10 mouse cellular contexts compared by ENCODE assay signal in the genomic region with DNA sequence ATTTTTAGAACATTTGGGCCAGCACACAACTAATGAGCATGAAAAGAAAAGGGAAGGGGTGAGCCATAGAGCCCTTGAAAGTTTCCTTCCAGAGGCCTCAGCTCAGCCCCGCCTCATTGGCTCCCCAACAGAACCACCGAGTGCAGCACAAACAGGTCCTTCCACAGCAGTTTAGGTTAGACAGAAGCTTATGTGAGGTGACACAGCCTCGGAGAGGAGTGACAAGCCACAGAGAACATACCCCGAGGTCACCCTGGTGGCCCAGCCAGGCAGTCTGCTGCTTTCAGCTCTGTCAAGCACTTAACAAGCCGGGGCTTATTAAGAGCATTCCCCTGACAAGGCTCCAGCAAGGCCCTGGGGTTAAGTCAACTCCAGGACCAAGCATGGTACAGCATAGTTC. TPM values are rescaled to one million over a fixed set of nuclear protein-coding genes. Genes with fewer than 3 reads are reported as not detected.
DNase-seq lines count a peak whose midpoint lies in the region; ATAC-seq and TF ChIP-seq lines count a peak whose summit lies in the region.
"Had no signal": no experiment of that assay in that cellular context is flagged by ENCODE, and none has a peak within 500 bp of the region (broad histone marks: within the 10 kb centered on the region; RNA-seq: fewer than 3 reads in every experiment).

No protein-coding gene starts in this region.

- DNase-seq in cerebellum, adult 2 months: peak in 1 of 2 experiments; percentile 47
- no peak for DNase-seq in cerebellum, postnatal 4 days (ENCODE audit: low spot score in 2 of 2)
- peak; percentile 22 for DNase-seq in lung, postnatal 14 days
- DNase-seq in lung, postnatal 0 days (ENCODE audit: low spot score): no peak
- DNase-seq in kidney, postnatal 10 days: peak; percentile 42
- peak; percentile 70 for DNase-seq in retina, postnatal 1 day
- DNase-seq in left cerebral cortex, postnatal 4 days: no peak
- no peak for DNase-seq in adrenal gland, postnatal 4 days (ENCODE audit: low spot score in 2 of 2)
- DNase-seq: adrenal gland, postnatal 36 days; midbrain, embryonic 14.5 days had no signal

- peaks cover 36% of the 10 kb centered on the region for H3K4me1 ChIP-seq in cerebellum, adult 2 months (ENCODE audit: control insufficient read depth, insufficient read depth, low read length)
- peaks cover 4% of the 10 kb centered on the region; the same call in 1 of the 2 replicates for H3K4me1 ChIP-seq in lung, postnatal 0 days (ENCODE audit: insufficient read depth, low read depth, low read length)

- no peak overlapping the region for H3K9ac ChIP-seq in lung, postnatal 0 days (replicated peaks; ENCODE audit: low read depth)

- WGBS in cerebellum, adult 2 months: 36% methylated on average over 5 of the region's 5 CpGs
- WGBS in lung, postnatal 0 days: 37% methylated on average over 5 of the region's 5 CpGs

- no peak for ATAC-seq in lung, postnatal 0 days

- H3K36me3 ChIP-seq in lung, postnatal 0 days (ENCODE audit: insufficient read depth, low read length): no peaks in the 10 kb centered on the region

- H3K4me3 ChIP-seq in cerebellum, adult 2 months (replicated peaks; ENCODE audit: insufficient read depth, low read depth, low read length): no peak overlapping the region
- no peak overlapping the region for H3K4me3 ChIP-seq in lung, postnatal 0 days (ENCODE audit: low read depth, low read length)

- no peak for TF ChIP-seq POLR2A in cerebellum, adult 2 months (IDR thresholded peaks at IDR 0.05; ENCODE audit: borderline replicate concordance, insufficient read depth, low read length)

- no peaks in the 10 kb centered on the region for H3K27me3 ChIP-seq in cerebellum, adult 2 months (ENCODE audit: control insufficient read depth, insufficient read depth, low read length)
- no peaks in the 10 kb centered on the region for H3K27me3 ChIP-seq in lung, postnatal 0 days (replicated peaks; ENCODE audit: insufficient read depth, low read length)

- peak overlapping the region; percentile 44 for H3K27ac ChIP-seq in cerebellum, adult 2 months (ENCODE audit: insufficient read depth, low read length)
- H3K27ac ChIP-seq in lung, postnatal 0 days (ENCODE audit: low read length): no peak overlapping the region

- no peaks in the 10 kb centered on the region for H3K9me3 ChIP-seq in lung, postnatal 0 days (ENCODE audit: low read length)

- intact Hi-C loops in left cerebral cortex, postnatal 4 days (cut with DNase I): loop anchor here (10.0 kb wide), 1 partner anchor 108 kb away; no protein-coding TSS in a partner anchor

- no peak for TF ChIP-seq EP300 in lung, postnatal 0 days (IDR thresholded peaks at IDR 0.05)

- TF ChIP-seq CTCF in cerebellum, adult 2 months (IDR thresholded peaks at IDR 0.05; ENCODE audit: borderline replicate concordance, insufficient read depth, low read depth, low read length): no peak
- TF ChIP-seq CTCF in lung, postnatal 0 days (IDR thresholded peaks at IDR 0.05): no peak

- no peak overlapping the region for H3K4me2 ChIP-seq in lung, postnatal 0 days (replicated peaks; ENCODE audit: low read depth, low read length)

RNA-seq across cellular contexts. Expression of a gene that starts 8.4 kb away (rescaled TPM):
- polyA plus RNA-seq in cerebellum, adult 2 months (2012; rRNA removed): 39.3 and 48.8 TPM in 2 replicates
- 4.1 and 4.8 TPM in 2 replicates for polyA plus RNA-seq in lung, postnatal 0 days (2015; fragmentation: Nextera tagmentation; extraction: Ambion mirVana)
- total RNA-seq in left cerebral cortex, postnatal 4 days (2021): 10 to 100 TPM; 24.9 to 29.0 TPM
- 1 to 10 TPM; 6.5 to 6.7 TPM for total RNA-seq in adrenal gland, postnatal 4 days (2021)

Comparison
In these comparisons a context has a peak if more than half of its experiments do, and no peak if none do; other contexts are left out.
1. DNase-seq: peak in lung, postnatal 14 days (single experiment), kidney, postnatal 10 days (single experiment) and retina, postnatal 1 day (single experiment); none in cerebellum, postnatal 4 days (0 of 2), lung, postnatal 0 days (single experiment), left cerebral cortex, postnatal 4 days (single experiment) and adrenal gland, postnatal 4 days (0 of 2).